Mouse (Mus musculus) megakaryocyte-erythroid progenitor cell, adult 5-6 weeks (primary cell): ENCODE measurements around the gene Dnajc22. TPM values are rescaled to one million over a fixed set of nuclear protein-coding genes. Genes with fewer than 3 reads are reported as not detected.

Source experiments
- ATAC-seq: replicated peaks from 2 replicates; pipeline ENCODE4 v1.8.0; 2016; ENCODE audit warnings: mild to moderate bottlenecking, inconsistent platforms; ENCODE audit not compliant: severe bottlenecking, poor library complexity, low FRiP score, low TSS enrichment
- total RNA-seq, 2 experiments: library from RNA; stranded (forward) in 1 of 2; stranded (reverse) in 1 of 2; fragments of 200-1000, 215-1000 nt in 1 of 2; fragments of >200 nt in 1 of 2; fragmentation: Nextera tagmentation in 1 of 2; gene quantifications; 2 replicates each; pipeline ENCODE4 v1.2.3; 2014 to 2017

The Dnajc22 gene
- total RNA-seq, 2 experiments from 2014 or later: not detected

- no peak for ATAC-seq
Observed at GRCm38 (mm10) chr15:99153466-99153865, 60.5 kb downstream of the Dnajc22 start.

Other genes with a start within 250 kb of the Dnajc22 start
- gene Kmt2d, start 222.0 kb upstream of the Dnajc22 start, total RNA-seq (2014; fragmentation: Nextera tagmentation): 55.2 and 72.7 TPM in 2 replicates
- gene Kmt2d, start 222.0 kb upstream of the Dnajc22 start, total RNA-seq (2017): 27.5 and 31.8 TPM in 2 replicates
- gene Rhebl1, start 198.6 kb upstream of the Dnajc22 start, total RNA-seq (2014; fragmentation: Nextera tagmentation): 17.4 and 25.2 TPM in 2 replicates
- gene Rhebl1, start 198.6 kb upstream of the Dnajc22 start, total RNA-seq (2017): 4.3 and 9.4 TPM in 2 replicates
- gene Dhh, start 194.6 kb upstream of the Dnajc22 start, total RNA-seq (2014; fragmentation: Nextera tagmentation): not detected in 2 replicates
- not detected in 2 replicates for gene Dhh, start 194.6 kb upstream of the Dnajc22 start, total RNA-seq (2017)
- gene Lmbr1l, start 174.9 kb upstream of the Dnajc22 start, total RNA-seq (2014; fragmentation: Nextera tagmentation): 8.7 and 14.5 TPM in 2 replicates
- 5.7 and 12.0 TPM in 2 replicates for gene Lmbr1l, start 174.9 kb upstream of the Dnajc22 start, total RNA-seq (2017)
- gene Tuba1b, start 158.6 kb upstream of the Dnajc22 start, total RNA-seq (2014; fragmentation: Nextera tagmentation): 2,322 and 3,225 TPM in 2 replicates
- gene Tuba1b, start 158.6 kb upstream of the Dnajc22 start, total RNA-seq (2017): 801 and 969 TPM in 2 replicates
- not detected in 2 replicates for gene Gm49450, start 139.6 kb upstream of the Dnajc22 start, total RNA-seq (2014; fragmentation: Nextera tagmentation)
- not detected in 2 replicates for gene Gm49450, start 139.6 kb upstream of the Dnajc22 start, total RNA-seq (2017)
- gene Tuba1a, start 139.5 kb upstream of the Dnajc22 start, total RNA-seq (2014; fragmentation: Nextera tagmentation): 4.5 and 10.2 TPM in 2 replicates
- gene Tuba1a, start 139.5 kb upstream of the Dnajc22 start, total RNA-seq (2017): 9.7 and 16.0 TPM in 2 replicates
- 85.6 and 109 TPM in 2 replicates for gene Tuba1c, start 63.3 kb upstream of the Dnajc22 start, total RNA-seq (2014; fragmentation: Nextera tagmentation)
- 34.5 and 41.4 TPM in 2 replicates for gene Tuba1c, start 63.3 kb upstream of the Dnajc22 start, total RNA-seq (2017)
- not detected in 2 replicates for gene Prph, start 38.0 kb upstream of the Dnajc22 start, total RNA-seq (2014; fragmentation: Nextera tagmentation)
- not detected in 2 replicates for gene Prph, start 38.0 kb upstream of the Dnajc22 start, total RNA-seq (2017)
- gene Troap, start 18.6 kb upstream of the Dnajc22 start, total RNA-seq (2014; fragmentation: Nextera tagmentation): 25.0 and 40.8 TPM in 2 replicates
- gene Troap, start 18.6 kb upstream of the Dnajc22 start, total RNA-seq (2017): 6.6 and 37.9 TPM in 2 replicates
- gene C1ql4, start 5.4 kb upstream of the Dnajc22 start, total RNA-seq (2014; fragmentation: Nextera tagmentation): not detected in 2 replicates
- not detected in 2 replicates for gene C1ql4, start 5.4 kb upstream of the Dnajc22 start, total RNA-seq (2017)
- not detected in 2 replicates for gene Spats2, start 32.7 kb downstream of the Dnajc22 start, total RNA-seq (2014; fragmentation: Nextera tagmentation)
- 0.61 TPM in 1 of 2 replicates, not detected in the other for gene Spats2, start 32.7 kb downstream of the Dnajc22 start, total RNA-seq (2017)
- not detected in 2 replicates for gene Kcnh3, start 131.7 kb downstream of the Dnajc22 start, total RNA-seq (2014; fragmentation: Nextera tagmentation)
- gene Kcnh3, start 131.7 kb downstream of the Dnajc22 start, total RNA-seq (2017): not detected in 2 replicates
- 59.7 and 60.4 TPM in 2 replicates for gene Mcrs1, start 158.8 kb downstream of the Dnajc22 start, total RNA-seq (2014; fragmentation: Nextera tagmentation)
- 23.4 and 35.3 TPM in 2 replicates for gene Mcrs1, start 158.8 kb downstream of the Dnajc22 start, total RNA-seq (2017)
- gene Prpf40b, start 201.9 kb downstream of the Dnajc22 start, total RNA-seq (2014; fragmentation: Nextera tagmentation): 26.2 and 41.2 TPM in 2 replicates
- 1.4 and 3.5 TPM in 2 replicates for gene Prpf40b, start 201.9 kb downstream of the Dnajc22 start, total RNA-seq (2017)
- not detected in 2 replicates for gene Fam186b, start 202.7 kb downstream of the Dnajc22 start, total RNA-seq (2014; fragmentation: Nextera tagmentation)
- gene Fam186b, start 202.7 kb downstream of the Dnajc22 start, total RNA-seq (2017): not detected in 2 replicates